Comparison of ENCODE assay signal across 8 mouse cellular contexts in genomic region chr12:15815576-15816253, GRCm38 (mm10). TPM values are rescaled to one million over a fixed set of nuclear protein-coding genes. Genes with fewer than 3 reads are reported as not detected.
DNase-seq lines count a peak whose midpoint lies in the region; ATAC-seq and TF ChIP-seq lines count a peak whose summit lies in the region.

No protein-coding gene starts in this region.

- ATAC-seq in hindbrain, postnatal 0 days, result peak; percentile 70

- no peaks in the 10 kb centered on the region for H3K36me3 ChIP-seq in hindbrain, postnatal 0 days (ENCODE audit: insufficient read depth, low read length)

- no peaks in the 10 kb centered on the region for H3K27me3 ChIP-seq in hindbrain, postnatal 0 days (ENCODE audit: insufficient read depth, low read length)

- peak; percentile 69 for DNase-seq in R1 (ENCODE audit: low read depth, low spot score)
- DNase-seq in cerebellum, postnatal 4 days (ENCODE audit: low spot score in 2 of 2), result peak; percentile 47 to 69
- peak; percentile 63 for DNase-seq in gastrocnemius, postnatal 10 days
- DNase-seq in hindbrain, postnatal 0 days (ENCODE audit: low spot score), result peak; percentile 94
- peak; percentile 80 for DNase-seq in left cerebral cortex, postnatal 4 days
- peak; percentile 84 for DNase-seq in mesoderm, embryonic 11.5 days (ENCODE audit: low read depth, low spot score)
- DNase-seq in right cerebral cortex, postnatal 25 days, result peak; percentile 76
- DNase-seq in yolk sac, embryonic 10.5 days (ENCODE audit: low spot score), result peak; percentile 62

- peaks cover 11% of the 10 kb centered on the region; the same call in 1 of the 2 replicates for H3K4me1 ChIP-seq in hindbrain, postnatal 0 days (ENCODE audit: insufficient read depth, low read length)

- WGBS in hindbrain, postnatal 0 days, result under 1% methylated on average over 49 of the region's 49 CpGs

- H3K9me3 ChIP-seq in hindbrain, postnatal 0 days (ENCODE audit: low read length), result no peaks in the 10 kb centered on the region

- TF ChIP-seq CTCF in hindbrain, postnatal 0 days (IDR thresholded peaks at IDR 0.05; ENCODE audit: low read depth), result peak; percentile 68

- H3K4me2 ChIP-seq in hindbrain, postnatal 0 days (ENCODE audit: low read depth, low read length), result peak overlapping the region; percentile 72

- H3K9ac ChIP-seq in hindbrain, postnatal 0 days (replicated peaks; ENCODE audit: low read length), result peak overlapping the region; percentile 98

- intact Hi-C loops in left cerebral cortex, postnatal 4 days (cut with DNase I), result loop anchor here (5.0 to 10.0 kb wide), 3 partner anchors 569 to 717 kb away; no protein-coding TSS in a partner anchor

- peak overlapping the region; percentile 99 for H3K4me3 ChIP-seq in hindbrain, postnatal 0 days (ENCODE audit: low read length)

- peak overlapping the region; percentile 96 for H3K27ac ChIP-seq in hindbrain, postnatal 0 days

RNA-seq across cellular contexts. Expression of gene Trib2, which starts 1.0 kb away (rescaled TPM):
- 10 to 100 TPM; 23.5 to 32.1 TPM for total RNA-seq in gastrocnemius, postnatal 10 days (2021)
- total RNA-seq in hindbrain, postnatal 0 days (2014; rRNA removed), result 150 and 164 TPM in 2 replicates
- 92.2 and 95.2 TPM in 2 replicates for polyA plus RNA-seq in hindbrain, postnatal 0 days (2015; fragmentation: Nextera tagmentation; extraction: Ambion mirVana)
- total RNA-seq in left cerebral cortex, postnatal 4 days (2021), result 10 to 100 TPM; 74.7 to 82.2 TPM

Comparison
In these comparisons a context has a peak if more than half of its experiments do, and no peak if none do; other contexts are left out.
1. Peak in every context shown above with its lines: DNase-seq, ATAC-seq, H3K4me3 ChIP-seq and H3K27ac ChIP-seq.